Mouse (Mus musculus): Measurements from ENCODE around the gene Fbxo34.

DNA sequence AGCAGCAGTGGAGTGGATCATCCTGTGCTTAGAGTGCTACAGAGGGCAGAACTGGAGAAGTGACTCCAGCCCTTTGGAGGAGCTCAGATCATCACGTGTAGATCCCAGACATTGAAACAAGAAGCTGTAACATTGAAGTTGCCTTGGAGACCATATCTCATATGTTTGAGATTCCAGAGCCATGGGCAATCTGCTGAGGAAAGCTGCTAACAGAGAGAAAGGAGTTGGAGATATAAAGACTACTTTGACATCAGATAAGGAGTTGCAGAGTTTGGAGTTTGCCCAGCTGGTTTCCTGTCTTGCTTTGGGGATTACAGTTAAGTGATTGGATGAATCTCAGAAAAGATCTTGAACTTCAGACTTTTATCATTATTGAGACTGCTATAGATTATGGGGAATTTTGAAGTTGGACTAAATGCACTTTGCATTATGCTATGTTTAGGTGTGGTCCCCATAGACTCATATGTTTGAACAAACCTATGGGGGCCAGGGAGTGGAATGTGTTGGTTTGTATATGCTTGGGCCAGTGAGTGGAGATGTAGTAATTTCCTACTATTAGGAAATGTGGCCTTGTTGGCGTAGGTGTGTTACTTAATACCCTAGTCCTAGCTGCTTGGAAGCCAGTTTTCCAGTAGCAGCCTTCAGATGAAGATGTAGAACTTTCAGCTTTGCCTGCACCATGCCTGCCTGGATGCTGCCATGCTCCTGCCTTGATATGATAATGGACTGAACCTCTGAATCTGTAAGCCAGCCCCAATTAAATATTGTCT, 43.6 kb downstream of the Fbxo34 start:
- TF ChIP-seq FLI1 (IDR thresholded peaks at IDR 0.05; ENCODE audit: low read length) (no peak), GATA1 (IDR thresholded peaks at IDR 0.05; ENCODE audit: borderline replicate concordance, low read length) (no peak)
